Mouse (Mus musculus) kidney, adult 2 months (tissue): ENCODE results near the gene Adcy2.

Source experiments
- CTCF ChIP-seq: fragments of 200-500 bp; conservative IDR thresholded peaks from 2 replicates; pipeline ENCODE4 v1.5.1; 2011; ENCODE audit warnings: low read depth, mild to moderate bottlenecking, control low read depth, low read length, moderate library complexity, mixed read lengths; ENCODE audit not compliant: insufficient read depth, insufficient read length
- POLR2A ChIP-seq: fragments of 200-500 bp; IDR thresholded peaks from one replicate; pipeline ENCODE4 v1.6.1; 2011; ENCODE audit warnings: low read depth, low read length, control low read depth

DNA sequence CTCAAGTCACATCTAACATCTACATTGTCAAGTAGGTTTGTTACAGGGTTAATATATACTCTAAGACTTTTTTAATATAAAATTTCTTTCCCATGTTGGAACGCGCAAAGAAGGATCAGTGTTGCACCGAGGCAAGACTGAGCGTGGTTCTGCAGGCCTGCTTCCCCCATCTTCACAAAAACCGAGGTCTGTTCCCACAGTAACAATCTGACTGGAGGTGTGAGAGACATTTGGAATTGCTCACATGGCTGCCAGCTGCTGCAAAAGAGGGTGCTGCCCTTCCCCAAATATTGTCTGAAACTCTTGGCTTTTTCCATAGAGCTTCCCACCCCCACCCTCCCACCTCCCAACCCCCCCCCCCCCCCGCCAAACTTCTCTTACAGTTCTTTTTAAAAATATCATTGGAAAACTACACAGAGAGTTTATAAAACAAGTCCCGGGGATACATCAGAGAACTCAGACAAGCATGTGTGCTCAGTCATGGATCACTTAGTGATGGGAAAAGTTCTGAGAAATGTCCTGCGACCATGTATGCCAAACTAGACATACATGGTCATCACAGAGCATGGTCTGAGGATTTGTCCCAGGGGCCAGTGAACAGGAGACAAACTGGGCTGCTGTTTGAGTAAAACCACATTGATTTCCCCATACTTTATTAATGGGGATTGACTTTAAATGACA, 67.6 kb downstream of the Adcy2 start:
- TF ChIP-seq CTCF (no peak), POLR2A (no peak)
